12 mouse cellular contexts compared by ENCODE assay signal in genomic region chr17:84154302-84155028, GRCm38 (mm10). TPM values are rescaled to one million over a fixed set of nuclear protein-coding genes. Genes with fewer than 3 reads are reported as not detected.
DNase-seq lines count a peak whose midpoint lies in the region; ATAC-seq lines count a peak whose summit lies in the region.
"Had no signal": no experiment of that assay in that cellular context is flagged by ENCODE, and none has a peak within 500 bp of the region (broad histone marks: within the 10 kb centered on the region; RNA-seq: fewer than 3 reads in every experiment).

No protein-coding gene starts in this region.

- no peak overlapping the region for H3K9ac ChIP-seq in hindbrain, embryonic 13.5 days
- peak overlapping the region; percentile 41; the same call in 1 of the 2 replicates for H3K9ac ChIP-seq in liver, embryonic 15.5 days
- H3K9ac ChIP-seq: forebrain, embryonic 15.5 days; neural tube, embryonic 12.5 days had no signal

- no peak overlapping the region for H3K4me2 ChIP-seq in hindbrain, embryonic 13.5 days
- peak overlapping the region; percentile 39 for H3K4me2 ChIP-seq in liver, embryonic 15.5 days
- H3K4me2 ChIP-seq: forebrain, embryonic 15.5 days; neural tube, embryonic 12.5 days had no signal

- peaks cover 53% of the 10 kb centered on the region for H3K4me1 ChIP-seq in hindbrain, embryonic 10.5 days (replicated peaks)
- H3K4me1 ChIP-seq in hindbrain, embryonic 13.5 days (replicated peaks) = peaks cover 22% of the 10 kb centered on the region
- H3K4me1 ChIP-seq in liver, embryonic 15.5 days (replicated peaks) = peaks cover 98% of the 10 kb centered on the region
- H3K4me1 ChIP-seq: forebrain, embryonic 15.5 days had no signal

- peak overlapping the region; percentile 46 for H3K27ac ChIP-seq in hindbrain, embryonic 10.5 days
- H3K27ac ChIP-seq in hindbrain, embryonic 13.5 days = no peak overlapping the region
- H3K27ac ChIP-seq in liver, embryonic 15.5 days (replicated peaks) = peak overlapping the region; percentile 92
- H3K27ac ChIP-seq: forebrain, embryonic 15.5 days; hindbrain, postnatal 0 days; neural tube, embryonic 12.5 days had no signal

- H3K9me3 ChIP-seq in hindbrain, embryonic 10.5 days = no peaks in the 10 kb centered on the region
- no peaks in the 10 kb centered on the region for H3K9me3 ChIP-seq in hindbrain, embryonic 13.5 days
- no peaks in the 10 kb centered on the region for H3K9me3 ChIP-seq in liver, embryonic 15.5 days (replicated peaks)
- H3K9me3 ChIP-seq: forebrain, embryonic 15.5 days; midbrain, embryonic 10.5 days; neural tube, embryonic 12.5 days had no signal

- 83% methylated on average over 11 of the region's 11 CpGs for WGBS in hindbrain, embryonic 10.5 days
- WGBS in hindbrain, embryonic 13.5 days = 87% methylated on average over 11 of the region's 11 CpGs
- 32% methylated on average over 11 of the region's 11 CpGs for WGBS in liver, embryonic 15.5 days (ENCODE audit: insufficient replicate concordance)

- DNase-seq in hindbrain, embryonic 10.5 days (ENCODE audit: low spot score) = no peak
- DNase-seq in MEL-GATA-1-ER (ENCODE audit: extremely low read depth, low read depth) = peak; percentile 65
- no peak for DNase-seq in retina, embryonic 14.5 days (ENCODE audit: low spot score)
- DNase-seq in right cerebral cortex, adult 18-20 months = no peak
- DNase-seq: right cerebral cortex, postnatal 4 days had no signal

- H3K27me3 ChIP-seq in hindbrain, embryonic 10.5 days (ENCODE audit: insufficient read depth, poor library complexity, severe bottlenecking) = peaks cover 63% of the 10 kb centered on the region
- H3K27me3 ChIP-seq in hindbrain, embryonic 13.5 days = peaks cover 35% of the 10 kb centered on the region
- H3K27me3 ChIP-seq in liver, embryonic 15.5 days = no peaks in the 10 kb centered on the region
- H3K27me3 ChIP-seq: forebrain, embryonic 15.5 days had no signal

- no peak overlapping the region for H3K4me3 ChIP-seq in hindbrain, embryonic 10.5 days
- no peak overlapping the region for H3K4me3 ChIP-seq in hindbrain, embryonic 13.5 days
- H3K4me3 ChIP-seq in liver, embryonic 15.5 days (replicated peaks) = 0 out of 2 replicates have a peak overlapping the region, but pooled peaks have one; percentile 1
- H3K4me3 ChIP-seq: forebrain, embryonic 15.5 days; midbrain, embryonic 10.5 days; neural tube, embryonic 12.5 days had no signal

- H3K36me3 ChIP-seq in hindbrain, embryonic 10.5 days = no peaks in the 10 kb centered on the region
- no peaks in the 10 kb centered on the region for H3K36me3 ChIP-seq in hindbrain, embryonic 13.5 days
- H3K36me3 ChIP-seq in liver, embryonic 15.5 days (replicated peaks) = no peaks in the 10 kb centered on the region
- H3K36me3 ChIP-seq: forebrain, embryonic 15.5 days; midbrain, embryonic 10.5 days; neural tube, embryonic 12.5 days had no signal

- no peak for ATAC-seq in hindbrain, embryonic 13.5 days (ENCODE audit: low FRiP score)
- peak; percentile 44 for ATAC-seq in erythroblast, adult 5-6 weeks (replicated peaks; ENCODE audit: low FRiP score, poor library complexity, severe bottlenecking)
- peak; percentile 60 for ATAC-seq in liver, embryonic 15.5 days (ENCODE audit: insufficient read depth)
- ATAC-seq: forebrain, embryonic 15.5 days; hindbrain, postnatal 0 days had no signal

RNA-seq across cellular contexts. Expression of gene Zfp36l2, which starts 33.3 kb away (rescaled TPM):
- 9.3 and 9.9 TPM in 2 replicates for polyA plus RNA-seq in hindbrain, embryonic 10.5 days (2016; fragmentation: Nextera tagmentation; extraction: Ambion mirVana)
- polyA plus RNA-seq in hindbrain, embryonic 13.5 days (2015; fragmentation: Nextera tagmentation; extraction: Ambion mirVana) = 5.1 and 5.2 TPM in 2 replicates
- 50.2 and 57.8 TPM in 2 replicates for total RNA-seq in erythroblast, adult 5-6 weeks (2015; ENCODE audit: low replicate concordance)
- 23.0 and 25.8 TPM in 2 replicates for total RNA-seq in erythroblast, adult 5-6 weeks (2017; ENCODE audit: low replicate concordance)
- polyA plus RNA-seq in liver, embryonic 15.5 days (2015; fragmentation: Nextera tagmentation; extraction: Ambion mirVana) = 6.8 and 7.4 TPM in 2 replicates
